Mouse (Mus musculus): ENCODE data around the gene Gps2. TPM values are rescaled to one million over a fixed set of nuclear protein-coding genes. Genes with fewer than 3 reads are reported as not detected.

Gene Gps2
- total and polyA plus RNA-seq, 3 experiments: 25.0 to 73.6 (median 29.4) TPM

- Histone ChIP-seq H3K4me2 (ENCODE audit: insufficient read depth, low read depth, poor library complexity, severe bottlenecking) (no peak overlapping the region), H3K4me1 (ENCODE audit: control insufficient read depth in 1 of 2, insufficient read depth in 2 of 2) (peaks cover 23 to 43% of the 10 kb centered on the region in 2 experiments), H3K9me3 (replicated peaks; ENCODE audit: low read length) (no peaks in the 10 kb centered on the region), H3K27ac (ENCODE audit: insufficient read depth, low read depth) (no peak overlapping the region), H3K79me2 (replicated peaks; ENCODE audit: control insufficient read depth, extremely low read depth, insufficient read depth, poor library complexity, severe bottlenecking) (no peaks in the 10 kb centered on the region), H3K36me3 (replicated peaks in 1 of 2; ENCODE audit: control insufficient read depth in 1 of 2, insufficient read depth in 1 of 2, low read length in 1 of 2) (no peaks in the 10 kb centered on the region), H3K4me3 (replicated peaks in 1 of 3; ENCODE audit: low read depth in 2 of 3, low read length in 2 of 3, poor library complexity in 1 of 3) (no peak overlapping the region), H3K9ac (ENCODE audit: insufficient read depth, low read depth) (no peak overlapping the region), H3K27me3 (replicated peaks) (peaks cover 17% of the 10 kb centered on the region)
- in situ Hi-C loops (cut with MboI; ENCODE audit: low pct_ligation_motif_present, low pct_unique_long_range_greater_than_20kb, low sequenced_read_pairs): loop anchor here (5.0 kb wide), 1 partner anchor 61 kb away; no protein-coding TSS in a partner anchor
- no peak for DNase-seq (ENCODE audit: extremely low read depth)
- TF ChIP-seq SMC3 (IDR thresholded peaks at IDR 0.05; ENCODE audit: low read depth, low read length) (peak; percentile 44), MAZ (IDR thresholded peaks at IDR 0.05; ENCODE audit: low read depth, low read length) (0 out of 2 replicates have a peak, but pooled peaks have one; percentile 53), JUN (IDR thresholded peaks at IDR 0.05; ENCODE audit: insufficient read depth, low read depth, low read length) (no peak), PAX5 (IDR thresholded peaks at IDR 0.05; ENCODE audit: low read length) (no peak), CTCF (conservative IDR thresholded peaks at IDR 0.05 in 1 of 2, IDR thresholded peaks at IDR 0.05 in 1 of 2; ENCODE audit: low read depth in 2 of 2, low read length in 2 of 2) (peak; percentile 27 to 77; a peak in 3 of 4 replicates), TCF12 (IDR thresholded peaks at IDR 0.05; ENCODE audit: low read depth, low read length) (no peak), RAD21 (IDR thresholded peaks at IDR 0.05; ENCODE audit: low read depth, low read length) (peak; percentile 56), USF1 (IDR thresholded peaks at IDR 0.05; ENCODE audit: low read depth, low read length) (no peak), CHD2 (IDR thresholded peaks at IDR 0.05; ENCODE audit: low read length) (no peak), MXI1 (IDR thresholded peaks at IDR 0.05; ENCODE audit: low read depth, low read length) (no peak), ZMIZ1 (IDR thresholded peaks at IDR 0.05; ENCODE audit: low read depth, low read length) (no peak), IRF4 (IDR thresholded peaks at IDR 0.05; ENCODE audit: low read depth, low read length) (peak; percentile 68)
- dilution Hi-C loops (cut with MboI; ENCODE audit: extremely low pct_ligation_motif_present, extremely low pct_unique_long_range_greater_than_20kb, low sequenced_read_pairs): no loop called here
Measured at GRCm38 (mm10) chr11:69950807-69951459, 37.2 kb downstream of the Gps2 start.

- peaks cover 11 to 29% of the 10 kb centered on the region in 2 experiments for H3K4me1 ChIP-seq (ENCODE audit: control insufficient read depth in 1 of 2, insufficient read depth in 2 of 2)
- in situ Hi-C loops (cut with MboI; ENCODE audit: low pct_ligation_motif_present, low pct_unique_long_range_greater_than_20kb, low sequenced_read_pairs): loop anchor here (5.0 kb wide), 1 partner anchor 60 kb away; no protein-coding TSS in a partner anchor
- H3K4me2 ChIP-seq (ENCODE audit: insufficient read depth, low read depth, poor library complexity, severe bottlenecking): no peak overlapping the region
- no peaks in the 10 kb centered on the region for H3K79me2 ChIP-seq (replicated peaks; ENCODE audit: control insufficient read depth, extremely low read depth, insufficient read depth, poor library complexity, severe bottlenecking)
- no peak for TF ChIP-seq ZKSCAN1 (IDR thresholded peaks at IDR 0.05; ENCODE audit: borderline replicate concordance, low read depth, low read length)
- peak; percentile 62 for TF ChIP-seq SMC3 (IDR thresholded peaks at IDR 0.05; ENCODE audit: low read depth, low read length)
- TF ChIP-seq ZC3H11A (IDR thresholded peaks at IDR 0.05; ENCODE audit: low read depth, low read length): peak; percentile 4; the same call in 1 of the 2 replicates
- no peak for TF ChIP-seq USF1 (IDR thresholded peaks at IDR 0.05; ENCODE audit: low read depth, low read length)
- no peak for TF ChIP-seq JUN (IDR thresholded peaks at IDR 0.05; ENCODE audit: insufficient read depth, low read depth, low read length)
- no peak for TF ChIP-seq MAFK (IDR thresholded peaks at IDR 0.05; ENCODE audit: insufficient replicate concordance, low read length)
- TF ChIP-seq CTCF (conservative IDR thresholded peaks at IDR 0.05 in 1 of 2, IDR thresholded peaks at IDR 0.05 in 1 of 2; ENCODE audit: low read depth in 2 of 2, low read length in 2 of 2): peak; percentile 55 to 81
- TF ChIP-seq IRF4 (IDR thresholded peaks at IDR 0.05; ENCODE audit: low read depth, low read length): 0 out of 2 replicates have a peak, but pooled peaks have one; percentile 18
- TF ChIP-seq BHLHE40 (IDR thresholded peaks at IDR 0.05; ENCODE audit: low read depth, low read length): no peak
- TF ChIP-seq RCOR1 (conservative IDR thresholded peaks at IDR 0.05; ENCODE audit: low read depth, low read length): no peak
- TF ChIP-seq CHD2 (IDR thresholded peaks at IDR 0.05; ENCODE audit: low read length): no peak
- TF ChIP-seq SIN3A (IDR thresholded peaks at IDR 0.05; ENCODE audit: low read length): no peak
- no peak for TF ChIP-seq GABPA (IDR thresholded peaks at IDR 0.05; ENCODE audit: insufficient replicate concordance, low read depth, low read length)
- peak; percentile 75 for TF ChIP-seq RAD21 (IDR thresholded peaks at IDR 0.05; ENCODE audit: low read depth, low read length)
- peak; percentile 42; the same call in 1 of the 2 replicates for TF ChIP-seq MEF2A (IDR thresholded peaks at IDR 0.05; ENCODE audit: borderline replicate concordance, low read depth, low read length)
- TF ChIP-seq POLR2AphosphoS2 (IDR thresholded peaks at IDR 0.05; ENCODE audit: low read depth, low read length): no peak
- H3K27ac ChIP-seq (ENCODE audit: insufficient read depth, low read depth): no peak overlapping the region
- no peak overlapping the region for H3K4me3 ChIP-seq (replicated peaks in 1 of 3; ENCODE audit: low read depth in 2 of 3, low read length in 2 of 3, poor library complexity in 1 of 3)
- dilution Hi-C loops (cut with MboI; ENCODE audit: extremely low pct_ligation_motif_present, extremely low pct_unique_long_range_greater_than_20kb, low sequenced_read_pairs): no loop called here
- H3K27me3 ChIP-seq (replicated peaks): peaks cover 17% of the 10 kb centered on the region
- H3K36me3 ChIP-seq (replicated peaks in 1 of 2; ENCODE audit: control insufficient read depth in 1 of 2, insufficient read depth in 1 of 2, low read length in 1 of 2): no peaks in the 10 kb centered on the region
- no peak for DNase-seq (ENCODE audit: extremely low read depth)
- no peaks in the 10 kb centered on the region for H3K9me3 ChIP-seq (replicated peaks; ENCODE audit: low read length)
- no peak overlapping the region for H3K9ac ChIP-seq (ENCODE audit: insufficient read depth, low read depth)
Measured at GRCm38 (mm10) chr11:69952274-69952673, 38.6 kb downstream of the Gps2 start.
